Mouse (Mus musculus) intestine, postnatal 0 days (tissue): ENCODE measurements at regions not wholly inside any gene's neighbourhood (a gene's known extent, or its start where the extent isn't known, plus 50 kb on each side); places are given as distances from the start of the nearest gene placed in this dataset.

Source experiments
- ATAC-seq: fragments of 200-750 bp; cut with Nextera tagmentation; 2 replicates; pipeline ENCODE4 v1.8.0; 2017; ENCODE audit warnings: mild to moderate bottlenecking, moderate TSS enrichment, moderate library complexity
- H3K27ac ChIP-seq: fragments of 300-500 bp; sonication (generic); 2 replicates; pipeline ENCODE4 v1.5.1; 2014; ENCODE audit warnings: mild to moderate bottlenecking, low read depth, low read length, moderate library complexity
- H3K27me3 ChIP-seq: fragments of 300-500 bp; sonication (generic); replicated peaks from 2 replicates; pipeline ENCODE4 v1.6.1; 2014; ENCODE audit warnings: low read length, mixed read lengths; ENCODE audit not compliant: control insufficient read depth, insufficient read depth
- H3K36me3 ChIP-seq: fragments of 300-500 bp; sonication (generic); 2 replicates; pipeline ENCODE4 v1.6.1; 2014; ENCODE audit warnings: mild to moderate bottlenecking, moderate library complexity; ENCODE audit not compliant: control insufficient read depth, insufficient read depth
- H3K4me1 ChIP-seq: fragments of 300-500 bp; sonication (generic); replicated peaks from 2 replicates; pipeline ENCODE4 v1.6.1; 2014; ENCODE audit warnings: antibody characterized with exemption, low read length, mixed read lengths; ENCODE audit not compliant: control insufficient read depth, insufficient read depth
- H3K4me2 ChIP-seq: fragments of 300-500 bp; sonication (generic); replicated peaks from 2 replicates; pipeline ENCODE4 v1.6.1; 2014; ENCODE audit warnings: low read depth, mild to moderate bottlenecking, moderate library complexity
- H3K4me3 ChIP-seq: fragments of 300-500 bp; sonication (generic); 2 replicates; pipeline ENCODE4 v1.5.1; 2014; ENCODE audit warnings: low read depth, low read length
- H3K9ac ChIP-seq: fragments of 300-500 bp; sonication (generic); 2 replicates; pipeline ENCODE4 v1.6.1; 2014; ENCODE audit warnings: mild to moderate bottlenecking, low read depth, low read length
- H3K9me3 ChIP-seq: fragments of 300-500 bp; sonication (generic); 2 replicates; pipeline ENCODE4 v1.6.1; 2016; ENCODE audit warnings: mixed run types; ENCODE audit not compliant: control insufficient read depth
- CTCF ChIP-seq: sonication (generic); IDR thresholded peaks from 2 replicates; pipeline ENCODE4 v1.5.1; 2016; ENCODE audit warnings: low read depth, mild to moderate bottlenecking, control low read depth, antibody characterized with exemption, moderate library complexity
- WGBS: fragments of 180-500 bp; shearing (Covaris S2); extraction: QIAGEN DNeasy Blood & Tissue Kit; methylation state at CpG from one replicate; pipeline ENCODE4 v1.1.7; 2014; 5-methylcytosine and 5-hydroxymethylcytosine counted together

DNA sequence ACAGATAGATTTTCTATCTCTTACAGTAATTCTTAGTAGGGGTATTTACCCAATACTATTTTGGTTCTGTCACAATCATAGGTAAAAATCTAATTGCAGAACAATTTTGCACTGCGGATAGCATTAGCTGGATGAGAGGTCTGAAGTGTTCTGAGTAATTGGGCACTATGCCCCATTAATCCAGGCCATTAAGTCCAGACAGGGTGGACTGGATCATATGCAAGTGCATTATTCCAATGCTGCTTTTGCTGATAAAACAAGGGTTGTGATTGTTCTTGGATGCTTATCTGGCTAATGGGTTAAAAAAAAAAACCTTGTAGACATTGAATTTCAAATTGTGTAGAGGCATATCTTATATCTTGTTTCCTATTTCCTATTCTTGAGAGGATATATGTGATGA is 1732.6 kb upstream of the Gm6569 start:
- Histone ChIP-seq H3K9ac (no peak overlapping the region), H3K36me3 (no peaks in the 10 kb centered on the region), H3K27me3 (no peaks in the 10 kb centered on the region), H3K27ac (no peak overlapping the region), H3K4me1 (no peaks in the 10 kb centered on the region), H3K4me2 (no peak overlapping the region), H3K9me3 (no peaks in the 10 kb centered on the region), H3K4me3 (no peak overlapping the region)
- TF ChIP-seq CTCF: no peak
- 82% methylated on average over 1 of the region's 1 CpGs for WGBS
- ATAC-seq: no peak

DNA sequence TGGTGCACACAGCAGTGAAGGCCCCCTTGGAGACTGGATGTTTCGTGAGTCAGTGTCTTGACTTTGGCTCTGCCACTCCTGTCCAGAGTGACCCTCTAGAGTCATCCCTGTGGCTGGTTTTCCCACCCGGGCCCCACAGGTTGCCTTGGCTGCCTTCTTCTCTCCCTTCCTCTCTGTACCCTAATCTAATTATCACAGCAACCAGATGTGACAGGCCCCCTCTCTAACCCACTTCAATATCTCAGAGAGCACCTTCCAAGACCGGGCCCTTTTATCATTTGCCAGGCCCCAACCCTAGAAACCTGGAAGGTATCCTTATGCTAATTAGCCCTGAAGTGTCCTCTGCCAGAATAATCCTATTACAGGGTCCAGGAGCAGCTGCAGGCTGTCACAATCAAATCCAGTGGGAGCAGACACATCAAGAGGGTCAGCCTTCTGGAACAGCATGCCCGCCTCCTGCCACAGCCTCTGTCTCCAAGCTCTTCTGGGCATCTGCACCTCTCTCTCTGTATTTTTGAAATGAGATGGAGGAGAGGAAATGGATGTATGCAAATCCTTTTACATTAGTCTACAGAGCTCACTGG is 1728.4 kb upstream of the Gm6569 start:
- H3K27ac ChIP-seq: no peak overlapping the region
- WGBS: 63% methylated on average over 4 of the region's 4 CpGs

DNA sequence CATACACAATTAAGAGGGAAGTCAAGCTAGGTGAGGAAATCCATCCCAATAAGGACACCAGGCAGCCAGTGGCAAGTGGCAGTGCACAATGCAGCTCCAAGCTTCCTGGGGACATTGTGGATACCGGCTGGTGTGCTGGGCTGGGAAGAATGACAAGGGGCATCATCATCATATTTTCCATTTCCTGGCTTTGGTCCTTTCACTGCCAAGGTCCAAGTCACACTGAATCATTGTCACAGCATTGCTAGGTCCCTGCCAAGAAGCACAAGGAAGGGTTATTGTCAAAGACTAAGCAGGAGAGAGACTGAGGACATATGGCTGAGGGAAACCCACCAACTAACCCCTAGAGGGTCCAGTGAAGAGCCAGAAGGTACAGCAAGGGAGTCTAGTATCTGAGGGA is 1723.8 kb upstream of the Gm6569 start:
- WGBS: 88% methylated on average over 1 of the region's 1 CpGs
- Histone ChIP-seq H3K9me3 (no peaks in the 10 kb centered on the region), H3K4me2 (no peak overlapping the region), H3K4me1 (no peaks in the 10 kb centered on the region), H3K36me3 (no peaks in the 10 kb centered on the region), H3K27me3 (no peaks in the 10 kb centered on the region), H3K27ac (no peak overlapping the region), H3K4me3 (no peak overlapping the region), H3K9ac (no peak overlapping the region)
- no peak for ATAC-seq
- no peak for TF ChIP-seq CTCF

More for the DNA sequence above, 1728.4 kb upstream of the Gm6569 start:
- Histone ChIP-seq H3K9ac (no peak overlapping the region), H3K9me3 (no peaks in the 10 kb centered on the region), H3K4me1 (no peaks in the 10 kb centered on the region), H3K4me3 (no peak overlapping the region), H3K27me3 (no peaks in the 10 kb centered on the region), H3K36me3 (no peaks in the 10 kb centered on the region), H3K4me2 (no peak overlapping the region)
- no peak for TF ChIP-seq CTCF
- no peak for ATAC-seq

DNA sequence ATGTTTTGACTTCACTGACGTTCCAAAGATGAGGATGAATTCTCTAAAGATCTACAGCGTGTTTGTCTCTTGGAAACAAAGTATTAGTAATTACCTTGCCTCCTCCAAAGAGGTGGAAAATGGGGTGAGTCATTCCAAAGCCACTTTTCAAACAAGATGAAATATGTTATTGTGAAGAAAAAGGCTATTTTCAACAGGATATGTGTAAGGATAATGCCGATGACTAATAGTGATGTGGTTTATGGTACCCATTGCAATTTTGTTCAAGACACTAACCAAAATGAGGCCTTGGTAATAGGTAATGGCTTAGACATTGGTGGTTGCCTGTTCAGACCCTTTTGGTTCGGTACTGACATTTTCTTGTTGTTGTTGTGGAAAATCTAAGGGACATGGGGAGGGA is 1717.6 kb upstream of the Gm6569 start:
- Histone ChIP-seq H3K9me3 (no peaks in the 10 kb centered on the region), H3K4me1 (no peaks in the 10 kb centered on the region), H3K4me2 (no peak overlapping the region), H3K9ac (no peak overlapping the region), H3K4me3 (no peak overlapping the region), H3K27ac (no peak overlapping the region), H3K27me3 (no peaks in the 10 kb centered on the region), H3K36me3 (no peaks in the 10 kb centered on the region)
- TF ChIP-seq CTCF: no peak
- 74% methylated on average over 4 of the region's 4 CpGs for WGBS
- no peak for ATAC-seq

DNA sequence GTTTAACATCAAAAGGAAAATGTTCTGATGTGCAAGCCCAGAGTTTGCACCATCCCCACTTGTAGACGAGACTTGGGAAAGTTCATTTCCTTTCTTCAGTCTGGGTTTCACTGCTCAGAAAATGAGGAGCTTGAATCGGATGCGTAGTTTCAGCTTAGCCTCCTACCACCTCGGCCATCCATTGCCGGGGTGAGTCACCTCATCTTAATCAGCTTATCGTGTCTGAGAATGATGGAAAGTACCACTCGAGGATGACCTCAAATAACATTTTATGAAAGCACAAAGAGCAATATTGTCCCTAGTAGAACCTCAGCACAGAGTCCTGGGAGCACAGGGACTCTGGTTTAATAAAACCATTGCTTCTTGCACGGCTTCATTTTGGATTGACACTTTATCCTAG is 1700.1 kb upstream of the Gm6569 start:
- ATAC-seq: no peak
- Histone ChIP-seq H3K27ac (no peak overlapping the region), H3K9me3 (no peaks in the 10 kb centered on the region), H3K4me2 (no peak overlapping the region), H3K4me1 (no peaks in the 10 kb centered on the region), H3K9ac (no peak overlapping the region), H3K27me3 (no peaks in the 10 kb centered on the region), H3K36me3 (no peaks in the 10 kb centered on the region), H3K4me3 (no peak overlapping the region)
- no peak for TF ChIP-seq CTCF
- 75% methylated on average over 8 of the region's 8 CpGs for WGBS

DNA sequence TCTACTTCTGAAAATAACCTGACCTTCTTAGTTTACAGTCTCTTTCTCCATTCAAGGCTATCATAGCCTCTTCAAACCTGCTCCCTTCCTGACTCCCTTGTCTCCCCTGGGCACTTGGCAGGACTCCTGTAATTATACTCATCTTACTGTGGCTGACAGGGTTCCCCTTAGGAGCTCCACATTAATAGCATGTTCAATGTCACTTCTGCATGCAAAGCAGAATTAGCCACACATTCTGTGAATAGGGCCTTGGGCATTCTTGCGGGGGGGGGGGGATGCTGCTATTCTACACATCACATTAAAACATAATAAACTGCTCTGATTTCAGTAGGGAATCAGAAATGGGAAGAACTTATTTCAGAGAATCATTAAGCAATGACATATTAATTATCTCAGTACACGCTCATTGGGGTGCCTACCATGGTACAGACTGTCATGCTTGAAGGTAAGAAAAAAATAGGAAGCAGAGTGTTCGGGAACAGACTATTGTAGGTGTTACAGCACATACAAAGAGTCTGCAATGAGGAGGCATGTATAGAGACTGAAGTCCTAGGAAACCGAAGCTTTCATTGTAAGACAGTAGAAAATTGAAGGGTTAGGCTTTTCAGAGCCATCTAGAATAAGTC is 1698.3 kb upstream of the Gm6569 start:
- no peaks in the 10 kb centered on the region for H3K4me1 ChIP-seq
- H3K9me3 ChIP-seq: no peaks in the 10 kb centered on the region
- no peak overlapping the region for H3K9ac ChIP-seq
- no peak for TF ChIP-seq CTCF
- no peak overlapping the region for H3K4me2 ChIP-seq
- no peak for ATAC-seq
- no peaks in the 10 kb centered on the region for H3K27me3 ChIP-seq
- WGBS: 80% methylated on average over 4 of the region's 4 CpGs
- no peaks in the 10 kb centered on the region for H3K36me3 ChIP-seq
- H3K4me3 ChIP-seq: no peak overlapping the region
- no peak overlapping the region for H3K27ac ChIP-seq
